Mouse (Mus musculus): ENCODE measurements around the gene Pla2r1.

The Pla2r1 gene

GRCm38 (mm10) chr2:60384083-60384762 is 168.9 kb downstream of the Pla2r1 start:
- H3K4me1 ChIP-seq (replicated peaks; ENCODE audit: low read depth, low read length) = peaks cover 42% of the 10 kb centered on the region
- no peaks in the 10 kb centered on the region for H3K9me3 ChIP-seq (ENCODE audit: low read length)
- peak overlapping the region; percentile 27 for H3K4me3 ChIP-seq (replicated peaks; ENCODE audit: low read length)
- TF ChIP-seq NANOG (IDR thresholded peaks at IDR 0.05; ENCODE audit: borderline replicate concordance, low read length) = no peak
- TF ChIP-seq CTCF (conservative IDR thresholded peaks at IDR 0.05; ENCODE audit: low read length) = no peak
- no peak for TF ChIP-seq POU5F1 (IDR thresholded peaks at IDR 0.05; ENCODE audit: borderline replicate concordance, low read length)
- H3K36me3 ChIP-seq (ENCODE audit: insufficient read depth, low read length) = peaks cover 13% of the 10 kb centered on the region
- H3K27me3 ChIP-seq (ENCODE audit: insufficient read depth, low read length) = 0 out of 2 replicates have a peak, but pooled peaks cover 9% of the 10 kb centered on the region

- Histone ChIP-seq H3K27me3 (ENCODE audit: insufficient read depth, low read length) (0 out of 2 replicates have a peak, but pooled peaks cover 9% of the 10 kb centered on the region), H3K4me1 (replicated peaks; ENCODE audit: low read depth, low read length) (peaks cover 43% of the 10 kb centered on the region), H3K4me3 (replicated peaks; ENCODE audit: low read length) (peak within 1 kb of the TSS; percentile 85), H3K36me3 (ENCODE audit: insufficient read depth, low read length) (peaks cover 25% of the 10 kb centered on the region), H3K9me3 (ENCODE audit: low read length) (no peaks in the 10 kb centered on the region)
- no peak for TF ChIP-seq CTCF (conservative IDR thresholded peaks at IDR 0.05; ENCODE audit: low read length)
- no peak for TF ChIP-seq POU5F1 (IDR thresholded peaks at IDR 0.05; ENCODE audit: borderline replicate concordance, low read length)
- no peak for TF ChIP-seq NANOG (IDR thresholded peaks at IDR 0.05; ENCODE audit: borderline replicate concordance, low read length)
Measured at GRCm38 (mm10) chr2:60382858-60383669, 170.0 kb downstream of the Pla2r1 start, which contains the start of gene Ly75. TSS of gene Ly75 (minus strand) at chr2:60383303.

GRCm38 (mm10) chr2:60382346-60382745 is 170.8 kb downstream of the Pla2r1 start:
- peaks cover 27% of the 10 kb centered on the region for H3K36me3 ChIP-seq (ENCODE audit: insufficient read depth, low read length)
- TF ChIP-seq POU5F1 (IDR thresholded peaks at IDR 0.05; ENCODE audit: borderline replicate concordance, low read length) (no peak), CTCF (conservative IDR thresholded peaks at IDR 0.05; ENCODE audit: low read length) (no peak), NANOG (IDR thresholded peaks at IDR 0.05; ENCODE audit: borderline replicate concordance, low read length) (no peak)
- H3K4me3 ChIP-seq (replicated peaks; ENCODE audit: low read length) = peak overlapping the region; percentile 85
- H3K4me1 ChIP-seq (replicated peaks; ENCODE audit: low read depth, low read length) = peaks cover 50% of the 10 kb centered on the region
- 0 out of 2 replicates have a peak, but pooled peaks cover 9% of the 10 kb centered on the region for H3K27me3 ChIP-seq (ENCODE audit: insufficient read depth, low read length)
- no peaks in the 10 kb centered on the region for H3K9me3 ChIP-seq (ENCODE audit: low read length)

GRCm38 (mm10) chr2:60377260-60377659 is 175.8 kb downstream of the Pla2r1 start:
- Histone ChIP-seq H3K4me3 (replicated peaks; ENCODE audit: low read length) (peak overlapping the region; percentile 53), H3K27me3 (ENCODE audit: insufficient read depth, low read length) (0 out of 2 replicates have a peak, but pooled peaks cover 4% of the 10 kb centered on the region), H3K9me3 (ENCODE audit: low read length) (no peaks in the 10 kb centered on the region), H3K36me3 (ENCODE audit: insufficient read depth, low read length) (peaks cover 36% of the 10 kb centered on the region), H3K4me1 (replicated peaks; ENCODE audit: low read depth, low read length) (peaks cover 53% of the 10 kb centered on the region)
- no peak for TF ChIP-seq NANOG (IDR thresholded peaks at IDR 0.05; ENCODE audit: borderline replicate concordance, low read length)
- TF ChIP-seq POU5F1 (IDR thresholded peaks at IDR 0.05; ENCODE audit: borderline replicate concordance, low read length) = no peak
- no peak for TF ChIP-seq CTCF (conservative IDR thresholded peaks at IDR 0.05; ENCODE audit: low read length)

- no peaks in the 10 kb centered on the region for H3K27me3 ChIP-seq (ENCODE audit: insufficient read depth, low read length)
- H3K36me3 ChIP-seq (ENCODE audit: insufficient read depth, low read length) = peaks cover 34% of the 10 kb centered on the region
- H3K9me3 ChIP-seq (ENCODE audit: low read length) = no peaks in the 10 kb centered on the region
- H3K4me1 ChIP-seq (replicated peaks; ENCODE audit: low read depth, low read length) = peaks cover 46% of the 10 kb centered on the region
- peak overlapping the region; percentile 73 for H3K4me3 ChIP-seq (replicated peaks; ENCODE audit: low read length)
- TF ChIP-seq POU5F1 (IDR thresholded peaks at IDR 0.05; ENCODE audit: borderline replicate concordance, low read length) = no peak
- TF ChIP-seq CTCF (conservative IDR thresholded peaks at IDR 0.05; ENCODE audit: low read length) = no peak
- no peak for TF ChIP-seq NANOG (IDR thresholded peaks at IDR 0.05; ENCODE audit: borderline replicate concordance, low read length)
Measured at GRCm38 (mm10) chr2:60375608-60376107, 177.4 kb downstream of the Pla2r1 start.

GRCm38 (mm10) chr2:60375126-60375525 is 178.0 kb downstream of the Pla2r1 start:
- H3K36me3 ChIP-seq (ENCODE audit: insufficient read depth, low read length) = peaks cover 38% of the 10 kb centered on the region
- no peak for TF ChIP-seq POU5F1 (IDR thresholded peaks at IDR 0.05; ENCODE audit: borderline replicate concordance, low read length)
- no peak for TF ChIP-seq CTCF (conservative IDR thresholded peaks at IDR 0.05; ENCODE audit: low read length)
- no peak for TF ChIP-seq NANOG (IDR thresholded peaks at IDR 0.05; ENCODE audit: borderline replicate concordance, low read length)
- H3K4me3 ChIP-seq (replicated peaks; ENCODE audit: low read length) = peak overlapping the region; percentile 73
- H3K27me3 ChIP-seq (ENCODE audit: insufficient read depth, low read length) = no peaks in the 10 kb centered on the region
- peaks cover 47% of the 10 kb centered on the region for H3K4me1 ChIP-seq (replicated peaks; ENCODE audit: low read depth, low read length)
- no peaks in the 10 kb centered on the region for H3K9me3 ChIP-seq (ENCODE audit: low read length)

- no peaks in the 10 kb centered on the region for H3K27me3 ChIP-seq (ENCODE audit: insufficient read depth, low read length)
- H3K4me3 ChIP-seq (replicated peaks; ENCODE audit: low read length) = no peak overlapping the region
- H3K9me3 ChIP-seq (ENCODE audit: low read length) = peaks cover 11% of the 10 kb centered on the region; the same call in 1 of the 2 replicates
- peaks cover 56% of the 10 kb centered on the region for H3K36me3 ChIP-seq (ENCODE audit: insufficient read depth, low read length)
- TF ChIP-seq POU5F1 (IDR thresholded peaks at IDR 0.05; ENCODE audit: borderline replicate concordance, low read length) (no peak), NANOG (IDR thresholded peaks at IDR 0.05; ENCODE audit: borderline replicate concordance, low read length) (no peak), CTCF (conservative IDR thresholded peaks at IDR 0.05; ENCODE audit: low read length) (no peak)
- H3K4me1 ChIP-seq (replicated peaks; ENCODE audit: low read depth, low read length) = peaks cover 18% of the 10 kb centered on the region
Measured at GRCm38 (mm10) chr2:60370188-60370587, 182.9 kb downstream of the Pla2r1 start.

- no peaks in the 10 kb centered on the region for H3K27me3 ChIP-seq (ENCODE audit: insufficient read depth, low read length)
- peaks cover 63% of the 10 kb centered on the region for H3K36me3 ChIP-seq (ENCODE audit: insufficient read depth, low read length)
- no peak for TF ChIP-seq POU5F1 (IDR thresholded peaks at IDR 0.05; ENCODE audit: borderline replicate concordance, low read length)
- TF ChIP-seq NANOG (IDR thresholded peaks at IDR 0.05; ENCODE audit: borderline replicate concordance, low read length) = no peak
- no peak for TF ChIP-seq CTCF (conservative IDR thresholded peaks at IDR 0.05; ENCODE audit: low read length)
Measured at GRCm38 (mm10) chr2:60369454-60369853, 183.7 kb downstream of the Pla2r1 start.

More at GRCm38 (mm10) chr2:60369454-60369853, 183.7 kb downstream of the Pla2r1 start:
- Histone ChIP-seq H3K9me3 (ENCODE audit: low read length) (peaks cover 11% of the 10 kb centered on the region; the same call in 1 of the 2 replicates), H3K4me3 (replicated peaks; ENCODE audit: low read length) (no peak overlapping the region), H3K4me1 (replicated peaks; ENCODE audit: low read depth, low read length) (peaks cover 14% of the 10 kb centered on the region)
